Mouse (Mus musculus): ENCODE measurements around the gene Dab1. TPM values are rescaled to one million over a fixed set of nuclear protein-coding genes. Genes with fewer than 3 reads are reported as not detected.

The Dab1 gene
- total RNA-seq, 2 experiments from 2014 or later = 0.57 to 1.2 TPM

DNA sequence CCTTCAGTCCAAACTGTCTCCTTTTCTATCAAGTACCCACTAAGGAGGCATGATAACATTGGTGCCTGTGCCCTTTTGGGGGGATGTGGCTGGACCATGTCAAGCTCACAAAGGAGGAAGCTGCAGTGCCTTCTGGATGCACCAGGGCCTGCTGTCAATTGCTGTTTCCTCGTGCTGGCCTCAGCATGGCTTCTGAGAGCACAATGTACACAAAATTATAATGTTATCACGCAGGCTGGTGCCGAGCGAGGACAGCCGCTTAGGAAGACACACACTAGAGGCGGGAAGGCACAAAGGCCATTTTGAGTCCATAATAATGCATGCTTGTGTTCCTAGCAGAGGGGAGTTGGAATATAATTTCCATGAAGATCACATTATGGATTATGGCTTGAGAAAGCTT, 81.2 kb downstream of the Dab1 start:
- DNase-seq = no peak

DNA sequence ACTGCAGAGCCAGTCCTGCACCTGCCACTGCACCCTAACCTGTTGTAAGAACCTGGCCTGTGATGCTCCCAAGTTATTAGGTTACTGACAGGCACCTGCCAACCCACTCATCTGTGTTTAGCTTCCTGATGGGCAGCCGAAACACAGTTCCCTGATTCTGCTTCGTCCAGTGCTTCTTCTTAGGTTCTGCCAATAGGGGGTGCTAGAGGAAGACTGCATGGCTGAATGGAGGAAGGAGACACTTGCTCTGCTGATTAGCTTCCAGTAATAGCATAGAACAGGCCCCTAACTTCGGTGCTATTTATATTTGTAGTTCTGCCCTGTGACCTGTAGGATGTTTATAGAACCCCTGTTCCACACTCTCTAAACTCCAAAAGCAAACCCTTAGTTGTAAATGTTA, 83.0 kb downstream of the Dab1 start:
- peak; percentile 19 for DNase-seq

DNA sequence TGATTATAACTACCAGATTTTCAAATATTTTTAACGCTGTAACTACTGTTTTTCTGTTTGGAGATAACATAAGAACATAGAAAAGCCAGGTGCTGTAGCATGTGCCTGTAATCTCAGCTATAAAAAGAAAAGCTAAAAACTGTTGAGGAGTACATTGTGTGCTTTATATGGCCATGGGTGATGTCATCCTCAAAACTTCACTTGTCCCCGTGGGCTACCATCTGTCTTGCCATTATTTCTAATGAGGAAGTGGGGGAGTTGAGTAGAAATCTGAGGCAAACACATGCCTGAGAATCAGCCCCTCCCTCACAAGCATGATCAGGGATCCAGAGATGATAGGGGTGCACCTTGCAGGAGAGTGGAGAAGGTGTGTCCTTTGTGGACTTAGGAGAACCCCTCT, 85.3 kb downstream of the Dab1 start:
- DNase-seq = no peak

DNA sequence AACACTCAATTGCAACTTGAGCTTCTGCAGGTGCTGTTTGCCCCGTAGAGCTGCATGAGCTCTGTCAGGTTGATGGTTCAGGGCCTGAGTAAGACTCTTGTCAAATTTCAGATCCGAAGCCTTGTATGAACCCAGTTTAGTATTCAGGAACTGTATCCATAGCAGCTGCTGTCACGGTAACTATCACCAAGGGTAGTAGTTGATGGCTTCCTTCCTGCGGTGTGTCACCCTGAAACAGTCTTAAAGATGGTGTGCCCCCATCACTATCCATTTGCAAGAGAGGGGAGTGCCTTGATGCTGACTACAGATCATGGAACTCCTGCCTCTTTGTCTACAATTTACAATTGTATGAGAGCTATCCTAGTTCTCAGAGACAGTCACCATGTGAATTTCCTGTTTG, 87.3 kb downstream of the Dab1 start:
- DNase-seq = no peak

DNA sequence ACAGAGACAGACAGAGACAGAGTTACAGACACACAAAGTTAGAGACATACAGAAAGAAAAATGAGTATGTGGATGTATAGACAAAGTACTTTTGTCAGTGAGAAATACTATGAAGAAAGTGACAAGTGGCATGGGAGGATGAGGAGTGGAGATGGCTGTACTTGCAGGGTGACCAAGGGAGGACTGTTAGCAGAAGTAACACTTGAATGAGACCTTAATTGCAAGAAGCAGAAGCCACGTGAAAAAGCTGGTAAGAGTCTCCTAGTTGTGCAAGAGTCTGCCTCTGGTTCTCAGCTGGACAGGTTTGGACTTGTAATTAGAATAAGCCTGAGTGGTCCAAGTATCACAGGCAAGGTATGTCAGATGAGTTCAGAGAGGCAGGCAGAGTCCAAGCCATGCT, 88.0 kb downstream of the Dab1 start:
- DNase-seq = no peak

DNA sequence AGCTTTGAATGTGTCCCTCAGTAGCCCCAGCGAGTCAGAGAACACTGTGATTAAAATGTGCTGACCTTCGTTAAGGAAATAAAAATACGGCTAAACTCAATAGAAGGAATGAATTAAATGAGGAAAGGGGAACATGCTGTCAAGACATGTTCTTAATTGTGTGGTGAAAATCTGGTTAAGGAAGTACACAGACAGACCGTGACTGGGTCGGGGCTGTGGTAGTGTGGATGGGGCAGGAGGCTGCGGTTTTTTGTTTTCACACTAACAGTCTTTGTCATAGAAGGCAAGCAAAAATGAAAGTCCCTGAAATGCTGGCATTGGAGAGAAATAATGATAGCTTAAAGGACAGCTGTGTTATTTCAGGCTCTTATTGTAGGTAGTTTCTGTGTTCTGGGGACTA, 92.2 kb downstream of the Dab1 start:
- no peak for DNase-seq

DNA sequence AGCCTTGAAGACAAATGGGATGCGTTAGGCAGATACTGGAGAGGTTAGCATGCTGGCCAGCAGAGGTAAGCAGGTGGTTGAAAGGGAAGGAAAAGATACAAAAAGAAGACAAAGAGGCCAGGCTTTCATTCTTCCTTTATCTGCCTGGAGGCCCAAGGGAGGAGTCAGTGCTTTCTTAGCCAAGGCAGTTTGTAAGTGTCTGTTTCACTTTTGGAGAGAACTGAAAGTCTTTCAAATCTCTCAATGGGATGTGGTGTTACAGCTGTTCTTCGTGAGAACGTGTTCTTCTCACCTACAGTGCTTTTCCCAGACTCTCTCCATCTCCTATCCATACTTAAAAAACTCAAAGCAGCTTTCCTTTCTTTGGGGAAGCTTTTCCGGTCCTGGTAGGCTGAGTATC, 94.8 kb downstream of the Dab1 start:
- DNase-seq = no peak

DNA sequence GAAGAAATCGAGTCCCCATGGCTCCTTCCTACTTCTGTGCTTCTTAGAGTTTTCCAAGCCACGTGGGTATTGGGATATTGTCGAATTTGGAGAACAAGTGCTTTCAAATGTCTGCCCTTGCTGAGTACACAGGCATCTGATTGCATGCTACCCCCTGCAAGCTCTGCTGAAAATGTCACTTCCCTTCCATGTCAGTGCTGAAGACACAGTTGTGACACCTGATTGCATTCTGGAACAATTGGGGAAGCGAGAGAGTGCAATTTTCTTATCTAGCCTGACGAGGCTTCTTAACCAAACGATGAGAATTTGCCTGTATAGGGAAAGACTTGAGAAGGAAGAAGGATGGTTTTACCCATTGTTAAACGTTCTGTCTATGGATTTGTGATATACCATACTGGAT, 95.8 kb downstream of the Dab1 start:
- no peak for DNase-seq

DNA sequence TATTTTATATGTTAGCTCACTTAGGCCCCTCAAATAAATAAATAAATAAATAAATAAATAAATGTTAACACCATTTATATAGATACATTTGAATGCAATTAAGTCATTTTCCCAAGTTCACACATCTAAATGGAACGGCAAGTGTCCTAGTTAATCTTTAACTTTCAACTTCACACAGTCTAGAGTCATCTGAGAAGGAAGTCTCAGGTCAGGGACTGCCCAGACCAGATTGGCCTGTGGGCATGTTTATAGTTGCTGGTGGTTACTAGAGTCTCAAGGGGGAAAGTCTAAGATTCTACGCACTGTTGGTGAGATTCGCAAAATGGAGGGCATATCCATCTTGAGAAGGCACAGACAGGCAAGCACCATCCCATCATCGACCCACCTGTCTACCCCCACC, 96.4 kb downstream of the Dab1 start:
- DNase-seq = no peak

DNA sequence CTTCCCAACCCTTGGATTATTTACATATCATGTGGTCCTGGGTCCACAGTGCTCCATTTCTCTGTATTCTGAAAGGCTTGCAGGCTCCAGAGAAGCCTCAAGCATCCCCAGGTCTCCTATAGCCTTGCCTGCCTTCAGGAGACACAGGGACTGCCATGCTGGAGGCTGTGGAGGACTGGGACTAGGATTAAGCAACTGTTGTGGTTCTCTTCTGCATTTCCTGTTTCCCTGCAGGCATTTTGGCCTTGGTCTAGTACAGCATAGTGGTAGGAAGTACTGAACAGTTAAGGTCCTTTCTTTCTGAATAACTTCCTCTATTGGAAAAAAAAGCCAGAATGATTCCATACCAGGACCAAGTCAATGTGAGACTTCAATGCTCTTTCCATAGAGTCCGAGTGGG, 103.6 kb downstream of the Dab1 start:
- no peak for DNase-seq

DNA sequence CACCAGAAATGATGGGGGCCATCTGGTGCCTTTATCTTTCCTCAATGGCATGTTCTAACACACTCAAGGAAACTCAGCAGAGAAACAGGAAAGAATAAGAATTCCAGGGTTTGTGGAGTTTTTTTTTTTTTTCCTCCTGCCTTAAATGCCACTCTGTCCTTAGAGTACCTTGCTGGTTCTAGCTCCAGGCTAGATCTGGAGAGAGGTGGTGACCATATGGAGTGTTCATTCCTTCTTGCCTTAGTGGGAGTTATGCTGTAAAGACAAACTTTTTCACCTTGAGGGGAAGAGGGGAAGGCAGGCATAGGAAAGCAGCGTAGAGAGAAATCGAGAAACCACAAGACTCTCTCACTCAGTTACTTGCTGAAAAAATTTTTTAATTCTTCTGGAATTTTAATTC, 107.3 kb downstream of the Dab1 start:
- DNase-seq = no peak

DNA sequence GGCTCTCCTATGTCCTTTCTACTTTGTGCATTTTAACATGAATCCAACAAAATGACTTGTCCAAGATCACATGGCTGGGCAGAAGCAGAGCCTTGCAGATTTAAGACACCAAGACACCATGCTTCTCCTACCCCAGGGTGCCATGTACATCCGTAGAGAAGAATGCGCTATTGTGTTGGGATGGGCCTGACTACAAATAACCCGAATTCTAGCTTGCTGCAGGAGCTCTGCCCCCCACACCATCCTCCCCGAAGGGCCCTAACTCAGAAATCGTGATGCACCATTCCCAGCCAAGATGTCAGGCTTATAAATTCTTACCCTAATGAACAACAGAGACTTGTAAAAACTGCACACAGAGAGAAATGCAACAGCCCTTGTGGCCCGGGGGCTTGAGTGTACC, 118.0 kb downstream of the Dab1 start:
- DNase-seq = no peak

DNA sequence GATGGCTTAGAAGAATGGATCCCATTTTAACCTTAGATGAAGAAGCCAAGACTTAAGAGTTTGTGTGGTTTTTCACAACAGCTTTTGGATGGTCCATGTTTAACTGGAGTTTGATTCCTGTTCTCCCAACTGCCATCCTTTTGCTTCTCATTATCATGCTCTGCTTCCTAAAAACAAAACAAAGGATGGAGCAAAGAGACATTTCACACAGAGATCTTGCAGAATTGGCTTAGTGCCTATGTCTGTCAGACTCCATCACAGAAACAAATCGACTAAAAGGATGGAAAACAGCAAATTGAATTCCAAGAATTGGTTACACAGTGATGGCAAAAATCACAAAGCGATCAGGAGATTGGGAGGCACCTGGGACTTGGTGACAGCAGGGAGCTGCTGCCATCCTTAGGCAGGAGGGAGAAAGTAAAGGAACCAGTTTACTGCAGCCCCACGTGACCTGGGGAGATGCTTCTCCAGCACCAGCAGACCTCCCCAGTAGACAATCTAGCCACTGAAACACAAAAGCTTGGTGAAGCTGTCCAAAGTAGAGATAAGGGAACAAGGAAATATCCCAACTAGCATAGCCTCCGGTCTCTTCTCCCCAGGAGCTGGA, 132.2 kb downstream of the Dab1 start:
- DNase-seq = no peak

DNA sequence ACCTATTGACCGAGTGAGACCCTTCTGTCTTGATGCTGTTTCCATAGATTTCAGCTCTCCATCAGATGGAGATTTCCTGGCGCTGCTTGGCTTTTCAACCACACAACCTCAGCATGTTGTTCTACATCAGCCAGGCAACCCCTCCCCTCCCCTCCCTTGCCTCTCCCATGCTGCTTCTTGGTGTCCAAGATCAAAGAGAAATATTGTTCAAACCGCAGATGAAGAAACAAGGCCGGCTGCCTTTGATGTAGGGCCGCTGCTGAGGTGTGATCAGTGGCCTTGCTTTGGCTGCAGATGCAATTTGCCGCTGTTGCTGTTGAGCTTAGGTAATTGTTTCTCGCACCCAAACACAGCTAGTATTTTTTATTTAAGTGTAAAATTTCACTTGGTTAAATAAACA, 135.4 kb downstream of the Dab1 start:
- peak; percentile 2 for DNase-seq

DNA sequence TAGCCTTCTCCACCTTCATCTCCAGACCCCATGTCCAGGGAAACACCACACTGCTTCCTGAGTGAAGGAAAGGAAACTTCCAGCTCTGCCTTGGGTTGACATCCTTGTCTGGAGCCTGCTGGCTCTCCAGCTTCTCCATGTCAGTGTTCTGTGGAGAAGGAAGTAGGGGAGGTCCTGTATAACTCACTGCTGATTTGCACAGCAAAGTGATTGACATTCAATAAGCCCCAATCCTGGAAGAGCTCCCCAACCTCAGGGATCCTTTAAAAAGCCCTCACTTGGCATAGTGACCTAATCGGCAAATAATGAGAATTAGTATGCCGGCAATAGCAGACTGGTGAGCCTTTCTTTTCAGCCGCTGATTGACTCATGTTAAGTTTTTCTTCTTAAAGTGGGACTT, 138.1 kb downstream of the Dab1 start:
- no peak for DNase-seq

DNA sequence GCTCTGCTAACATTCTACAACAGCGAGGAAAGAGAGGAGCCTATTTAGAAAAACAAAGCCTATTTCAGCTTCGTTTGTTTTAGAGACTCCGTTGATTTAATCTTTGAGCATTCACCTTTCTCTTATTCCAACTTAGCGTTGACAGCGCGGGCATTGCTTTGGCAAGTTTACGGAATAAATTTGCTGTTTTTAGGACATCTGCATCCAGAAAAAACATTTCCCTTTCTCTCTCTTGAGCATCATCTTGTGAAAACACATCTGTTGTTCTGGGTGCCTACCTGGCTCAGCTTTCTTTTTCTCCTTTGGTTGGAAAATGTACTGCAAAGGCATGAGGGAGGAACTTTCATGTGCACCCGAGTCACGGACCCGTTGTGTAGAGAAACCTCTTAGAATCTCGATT, 143.3 kb downstream of the Dab1 start:
- DNase-seq = no peak

DNA sequence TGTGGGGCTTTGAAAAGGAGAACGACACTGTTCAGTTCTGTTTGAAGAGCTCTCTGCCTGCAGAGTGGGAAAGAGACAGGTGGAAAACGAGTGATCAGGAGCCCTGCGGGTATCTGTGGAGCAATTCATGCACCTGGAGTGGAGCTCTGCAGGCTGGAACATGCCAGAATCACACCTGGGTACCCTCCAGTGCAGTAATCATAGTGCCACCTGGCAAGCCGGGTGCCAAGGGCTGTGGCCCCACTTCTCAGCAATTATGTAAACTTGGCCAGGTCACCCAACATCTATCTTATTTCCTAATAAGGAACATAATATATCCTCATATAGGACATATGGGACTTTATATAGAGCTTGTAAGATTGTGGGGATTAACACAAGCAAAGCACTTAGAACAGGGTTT, 156.6 kb downstream of the Dab1 start:
- no peak for DNase-seq

DNA sequence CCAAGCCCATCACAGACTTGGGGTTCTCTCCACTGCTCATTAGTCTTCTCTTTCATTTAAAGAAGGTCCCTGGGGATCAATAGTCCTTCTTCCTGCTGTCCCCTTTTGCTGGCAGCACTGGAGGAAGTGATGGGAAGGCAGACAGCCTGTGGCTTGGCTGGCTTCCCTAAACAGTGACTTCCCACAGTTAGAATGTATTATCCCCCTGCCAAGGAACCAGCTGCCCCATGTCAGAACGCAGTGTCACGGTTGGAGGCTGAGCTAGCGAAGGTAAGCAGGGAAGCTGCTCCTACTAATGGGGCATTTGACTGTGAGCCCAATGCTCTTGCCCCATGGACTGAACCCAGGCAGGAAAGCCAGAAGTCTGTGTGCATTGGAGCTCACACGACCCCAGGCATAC, 162.2 kb downstream of the Dab1 start:
- DNase-seq = peak; percentile 4

DNA sequence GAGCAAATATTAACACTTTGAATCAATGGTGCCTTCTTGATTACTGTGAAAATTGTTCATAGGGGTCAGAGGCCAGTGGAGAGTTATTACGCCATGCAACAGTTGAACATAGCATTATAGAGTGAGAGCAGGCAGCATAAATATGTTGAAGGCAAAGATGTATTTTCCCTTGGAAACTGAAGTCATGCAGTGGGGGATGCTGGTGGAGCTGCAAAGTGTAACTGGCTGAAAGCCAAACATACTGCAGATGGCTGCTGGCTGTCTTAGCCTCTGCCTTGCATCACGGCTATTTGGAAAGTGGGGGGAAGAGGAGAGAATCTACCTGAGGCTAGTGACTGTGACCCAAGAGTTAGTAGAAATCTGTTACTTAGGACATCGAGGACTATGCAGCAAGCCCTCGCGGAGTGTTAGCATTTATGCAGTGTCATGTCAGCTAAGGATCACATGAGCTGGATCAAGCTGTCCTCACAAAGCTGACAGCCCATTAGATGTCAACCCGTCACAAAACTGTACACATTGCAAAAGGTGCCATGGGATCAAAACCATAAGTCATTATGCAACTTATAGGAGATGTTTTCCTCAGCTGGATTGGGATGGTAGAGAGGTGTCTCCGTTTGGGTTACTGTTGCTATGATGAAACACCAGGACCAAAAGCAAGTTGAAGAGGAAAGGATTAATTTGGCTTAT, 164.5 kb downstream of the Dab1 start:
- DNase-seq = no peak

DNA sequence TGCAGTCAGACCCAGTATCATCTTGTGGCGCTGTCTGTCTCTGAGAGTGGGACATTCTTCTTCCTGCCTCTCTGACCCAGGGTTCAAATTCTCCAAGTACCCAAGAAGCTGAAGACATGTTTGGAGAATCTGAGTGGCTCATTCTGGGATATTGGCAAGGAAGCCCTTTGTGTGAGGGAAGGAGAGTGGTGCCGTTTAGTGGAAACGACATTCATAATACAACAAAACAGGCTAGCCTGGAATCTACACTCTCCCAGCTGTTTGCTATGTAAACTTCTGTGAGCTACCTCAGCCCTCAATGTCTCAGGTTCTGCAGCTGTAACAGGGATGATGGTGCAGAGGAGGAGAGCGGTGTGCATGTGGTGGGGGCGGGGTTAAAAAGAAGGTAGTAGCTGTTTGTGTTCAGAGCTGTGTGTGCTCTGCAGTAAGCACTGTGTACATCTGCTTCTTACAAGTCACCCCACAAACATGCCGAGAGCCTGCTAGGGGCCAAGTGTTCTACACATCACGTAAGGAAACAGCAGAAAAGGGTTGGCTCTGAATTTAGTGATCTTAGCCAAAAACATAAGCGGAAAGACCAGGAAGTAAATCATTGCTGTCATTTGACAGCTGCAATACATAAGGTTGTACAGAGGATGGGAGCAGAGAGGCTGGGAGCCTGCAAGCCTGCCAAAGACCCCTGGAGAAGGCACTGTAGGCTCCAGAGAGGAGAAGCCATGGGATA, 174.6 kb downstream of the Dab1 start:
- DNase-seq = no peak

DNA sequence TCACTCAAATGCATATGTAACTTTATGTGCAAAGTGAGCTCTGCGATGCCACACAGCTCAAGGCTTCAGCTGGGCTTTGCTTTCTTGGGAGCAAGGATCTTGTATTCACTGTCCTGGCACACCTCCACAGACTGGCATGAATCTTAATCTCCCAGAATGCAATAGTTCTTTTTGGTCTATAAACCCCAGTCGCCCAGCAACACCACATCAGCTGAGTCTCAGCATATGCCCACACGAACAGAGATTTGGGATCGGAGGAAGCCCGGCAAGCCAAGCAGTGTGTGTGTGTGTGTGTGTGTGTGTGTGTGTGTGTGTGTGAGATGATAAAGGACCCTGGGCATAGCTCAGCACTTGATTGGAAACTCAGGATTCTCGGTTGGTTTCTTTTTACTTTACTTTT, 177.3 kb downstream of the Dab1 start:
- no peak for DNase-seq

DNA sequence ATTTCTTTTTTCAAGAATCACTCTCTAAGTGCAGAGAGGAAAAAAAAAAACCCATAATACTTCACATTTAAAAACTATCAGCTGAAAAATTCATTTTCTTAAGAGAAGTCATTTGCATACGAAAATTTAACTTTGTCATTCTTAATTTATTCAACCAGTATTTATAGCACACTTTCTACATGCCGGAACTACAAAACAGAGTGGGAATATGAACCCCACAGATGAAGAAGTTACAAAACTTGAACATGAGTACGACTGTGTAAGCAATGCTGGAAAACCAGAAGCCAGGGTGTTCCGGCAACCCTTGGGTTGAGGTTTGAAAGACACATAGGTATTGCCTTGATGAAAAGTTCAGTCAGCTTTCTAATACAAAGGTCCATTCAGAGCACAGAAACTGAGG, 183.3 kb downstream of the Dab1 start:
- DNase-seq = no peak

DNA sequence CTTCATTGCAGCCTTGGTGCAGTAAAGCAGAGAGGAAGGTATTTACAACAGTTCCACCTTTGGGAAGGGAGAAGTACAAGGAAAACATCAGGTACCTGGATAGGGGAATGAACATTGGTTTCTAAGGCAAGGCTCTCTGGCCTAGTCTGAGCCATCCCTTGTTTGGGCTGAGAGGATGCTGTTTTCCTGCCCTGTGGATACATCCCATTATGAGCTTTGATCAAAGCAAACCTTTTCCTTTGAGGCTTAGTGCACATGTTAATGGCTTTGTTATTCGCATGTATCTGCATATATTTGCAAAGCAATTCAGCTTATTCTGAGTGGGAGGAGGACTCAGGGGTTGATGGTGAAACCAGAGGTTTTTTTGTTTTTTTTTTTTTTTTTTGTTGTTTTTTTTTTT, 185.3 kb downstream of the Dab1 start:
- DNase-seq = no peak

DNA sequence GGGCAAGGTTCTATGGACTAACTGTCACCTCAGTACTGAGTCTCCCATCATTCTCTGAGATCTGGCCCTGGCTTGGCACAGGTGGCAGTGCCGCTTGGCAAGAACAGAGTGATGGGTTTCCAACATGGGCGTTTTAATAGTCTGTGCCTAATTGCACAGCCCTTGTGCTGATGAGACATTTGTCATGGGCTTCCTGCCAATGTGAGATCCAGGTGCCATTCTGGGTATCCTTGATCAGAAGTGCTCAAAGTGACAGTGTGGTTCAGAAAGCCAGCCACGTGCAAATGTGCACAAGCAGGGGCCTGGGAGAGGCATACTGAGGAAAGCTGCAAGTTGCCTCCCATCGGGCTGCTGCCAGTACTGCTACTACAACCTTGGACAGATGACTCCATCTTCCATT, 203.5 kb downstream of the Dab1 start:
- no peak for DNase-seq

All from adrenal gland, postnatal 10 days (tissue).